Mouse (Mus musculus) embryonic fibroblast, embryonic 13.5 days (primary cell): ENCODE measurements around the gene Btg2. TPM values are rescaled to one million over a fixed set of nuclear protein-coding genes. Genes with fewer than 3 reads are reported as not detected.
A peak's percentile ranks its signal among the peaks of the same experiment; 100 is the strongest.

Source experiments
- H3K27ac ChIP-seq: 2 replicates; pipeline ENCODE4 v1.5.1; 2012; ENCODE audit warnings: low read length, control low read depth, inconsistent platforms; ENCODE audit not compliant: insufficient read depth
- H3K4me1 ChIP-seq: 2 replicates; pipeline ENCODE4 v1.6.1; 2011; ENCODE audit warnings: low read length; ENCODE audit not compliant: control insufficient read depth, insufficient read depth
- H3K4me3 ChIP-seq: 2 replicates; pipeline ENCODE4 v1.5.1; 2011; ENCODE audit warnings: mild to moderate bottlenecking, control low read depth, low read length; ENCODE audit not compliant: insufficient read depth
- CTCF ChIP-seq: IDR thresholded peaks from 2 replicates; pipeline ENCODE4 v1.5.1; 2011; ENCODE audit warnings: mild to moderate bottlenecking, control low read depth, low read length, moderate library complexity, borderline replicate concordance; ENCODE audit not compliant: insufficient read depth
- POLR2A ChIP-seq: IDR thresholded peaks from 2 replicates; pipeline ENCODE4 v1.6.1; 2011; ENCODE audit warnings: low read depth, mild to moderate bottlenecking, control low read depth, low read length, moderate library complexity
- polyA plus RNA-seq: library from polyadenylated mRNA; stranded (reverse); fragments of >200 nt; gene quantifications from 2 replicates; pipeline ENCODE4 v1.2.4, GENCODE M21; 2011; ENCODE audit warnings: low read depth; ENCODE audit not compliant: missing spikeins, insufficient read length

The Btg2 gene
- polyA plus RNA-seq, 1 experiment, result 96.4 TPM

DNA sequence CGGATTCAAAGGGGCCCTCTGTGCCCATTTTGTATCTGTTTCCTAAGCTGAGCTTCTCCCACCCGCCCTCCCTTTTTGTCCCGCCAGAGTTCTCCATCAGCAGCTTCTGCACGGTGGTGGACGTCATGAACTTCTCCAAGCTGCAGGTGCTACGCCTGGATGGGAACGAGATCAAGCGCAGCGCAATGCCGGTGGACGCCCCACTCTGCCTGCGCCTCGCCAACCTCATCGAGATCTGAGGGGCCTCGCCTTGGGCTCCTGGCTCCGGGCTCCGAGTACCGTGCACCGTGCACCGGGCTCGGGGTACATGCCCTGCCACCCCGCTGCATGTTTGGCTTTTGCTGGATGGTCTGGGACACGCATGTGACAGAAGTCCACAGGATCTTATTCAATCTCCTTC lies 32.5 kb downstream of the Btg2 start:
- H3K4me3 ChIP-seq, result no peak overlapping the region

GRCm38 (mm10) chr1:134045971-134046370 lies 32.9 kb downstream of the Btg2 start:
- Histone ChIP-seq H3K27ac (no peak overlapping the region), H3K4me3 (no peak overlapping the region)
- TF ChIP-seq CTCF (peak; percentile 59; the same call in 1 of the 2 replicates), POLR2A (no peak)

More for the DNA sequence above, 32.5 kb downstream of the Btg2 start:
- Histone ChIP-seq H3K27ac (no peak overlapping the region), H3K4me1 (no peaks in the 10 kb centered on the region)
- TF ChIP-seq POLR2A, result no peak
- no peak for TF ChIP-seq CTCF

GRCm38 (mm10) chr1:134044805-134045204 lies 34.1 kb downstream of the Btg2 start:
- H3K4me1 ChIP-seq, result no peaks in the 10 kb centered on the region
- no peak overlapping the region for H3K27ac ChIP-seq
- no peak overlapping the region for H3K4me3 ChIP-seq
- no peak for TF ChIP-seq CTCF
- no peak for TF ChIP-seq POLR2A

More at GRCm38 (mm10) chr1:134045971-134046370, 32.9 kb downstream of the Btg2 start:
- no peaks in the 10 kb centered on the region for H3K4me1 ChIP-seq

DNA sequence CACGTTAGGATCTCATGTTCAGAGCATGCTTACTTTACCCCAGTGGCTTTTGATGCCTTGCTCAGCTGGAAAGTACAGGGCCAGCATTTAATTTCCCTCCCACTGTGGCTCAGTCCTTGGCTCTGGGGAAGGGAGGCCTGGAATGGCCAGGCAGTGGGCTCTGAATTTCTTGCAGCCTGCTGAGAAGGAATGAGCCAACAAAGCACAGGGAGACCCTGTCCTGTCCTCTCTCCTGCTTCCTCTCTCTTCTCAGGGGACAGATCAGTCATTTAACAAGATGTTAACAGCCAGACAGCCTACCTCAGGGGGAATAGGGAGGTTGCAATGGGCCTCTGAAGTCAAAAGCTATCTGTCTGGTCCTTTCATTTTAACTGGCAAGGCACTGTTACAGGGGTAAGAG lies 36.6 kb downstream of the Btg2 start:
- Histone ChIP-seq H3K4me3 (no peak overlapping the region), H3K4me1 (no peaks in the 10 kb centered on the region), H3K27ac (no peak overlapping the region)
- TF ChIP-seq CTCF (no peak), POLR2A (no peak)

DNA sequence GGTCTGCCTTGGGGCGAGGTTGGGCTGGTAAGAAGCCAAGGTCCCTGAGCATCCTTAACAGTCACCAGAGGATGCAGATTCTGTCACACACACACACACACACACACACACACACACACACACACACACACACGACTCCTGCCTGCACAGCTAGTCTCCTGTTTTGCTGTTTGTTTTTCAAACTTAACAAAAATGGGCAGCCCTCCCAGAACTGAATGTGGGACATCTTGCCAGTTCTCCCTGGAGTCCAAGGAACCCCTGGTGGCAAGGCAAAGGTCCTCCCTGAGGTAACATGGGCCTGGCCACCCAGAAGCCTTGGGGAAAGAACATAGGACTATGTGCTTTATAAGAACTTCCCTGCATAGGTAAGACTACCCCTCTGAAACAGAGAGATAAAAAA lies 37.0 kb downstream of the Btg2 start:
- Histone ChIP-seq H3K4me3 (no peak overlapping the region), H3K27ac (no peak overlapping the region), H3K4me1 (no peaks in the 10 kb centered on the region; the same call in 1 of the 2 replicates)
- no peak for TF ChIP-seq CTCF
- TF ChIP-seq POLR2A, result no peak

DNA sequence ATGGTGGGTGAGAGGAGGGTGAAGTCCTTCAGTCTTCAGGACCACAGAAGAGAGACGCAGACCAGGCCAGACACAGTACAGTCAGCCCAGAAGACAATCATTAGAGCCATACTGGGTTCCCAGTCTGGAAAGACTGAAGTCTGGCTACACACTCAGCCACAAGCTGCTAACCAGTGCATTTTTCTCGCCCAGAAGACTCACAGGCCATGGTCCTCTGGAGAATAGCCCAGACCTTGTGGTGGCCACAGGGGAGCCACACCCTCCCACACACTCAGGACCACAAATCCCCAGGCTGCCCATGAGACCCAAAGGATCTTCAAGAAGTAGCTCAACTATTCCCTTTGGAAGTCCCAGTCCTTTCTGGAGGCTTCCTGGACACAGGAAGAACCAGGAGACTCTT lies 39.6 kb downstream of the Btg2 start:
- peak overlapping the region; percentile 37; the same call in 1 of the 2 replicates for H3K27ac ChIP-seq
- no peaks in the 10 kb centered on the region; the same call in 1 of the 2 replicates for H3K4me1 ChIP-seq
- no peak overlapping the region for H3K4me3 ChIP-seq
- no peak for TF ChIP-seq POLR2A
- TF ChIP-seq CTCF, result no peak

DNA sequence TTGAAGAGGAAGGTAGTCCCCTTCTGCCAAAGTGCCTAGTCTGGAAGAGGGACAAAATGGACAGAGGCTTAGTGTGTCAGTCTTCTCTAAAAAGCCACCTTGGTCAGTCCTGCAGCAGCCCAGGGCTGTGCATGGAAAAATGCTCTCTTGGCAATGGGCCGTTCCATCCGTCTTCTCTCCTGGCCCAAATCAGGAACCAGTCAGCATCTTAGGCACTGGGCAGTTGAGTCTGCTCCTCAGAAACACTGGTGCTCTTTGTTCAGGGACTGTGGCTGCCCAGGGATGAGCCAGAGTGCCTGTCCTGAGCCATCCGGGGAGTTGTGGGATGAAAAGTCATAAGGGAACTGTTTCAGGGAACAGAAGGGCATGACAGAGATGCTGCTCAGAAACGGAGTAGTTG lies 40.6 kb downstream of the Btg2 start:
- TF ChIP-seq POLR2A (no peak), CTCF (no peak)
- Histone ChIP-seq H3K4me3 (no peak overlapping the region), H3K4me1 (no peaks in the 10 kb centered on the region; the same call in 1 of the 2 replicates), H3K27ac (no peak overlapping the region)

GRCm38 (mm10) chr1:134037172-134037571 lies 41.7 kb downstream of the Btg2 start, which contains the start of gene Fmod:
Gene Fmod, plus strand, starts transcription at chr1:134037254.
- peak within 1 kb of the TSS; percentile 4; the same call in 1 of the 2 replicates for H3K27ac ChIP-seq
- no peak within 1 kb of the TSS for H3K4me3 ChIP-seq
- TF ChIP-seq POLR2A, result no peak
- no peak for TF ChIP-seq CTCF
- no peaks in the 10 kb centered on the region; the same call in 1 of the 2 replicates for H3K4me1 ChIP-seq

DNA sequence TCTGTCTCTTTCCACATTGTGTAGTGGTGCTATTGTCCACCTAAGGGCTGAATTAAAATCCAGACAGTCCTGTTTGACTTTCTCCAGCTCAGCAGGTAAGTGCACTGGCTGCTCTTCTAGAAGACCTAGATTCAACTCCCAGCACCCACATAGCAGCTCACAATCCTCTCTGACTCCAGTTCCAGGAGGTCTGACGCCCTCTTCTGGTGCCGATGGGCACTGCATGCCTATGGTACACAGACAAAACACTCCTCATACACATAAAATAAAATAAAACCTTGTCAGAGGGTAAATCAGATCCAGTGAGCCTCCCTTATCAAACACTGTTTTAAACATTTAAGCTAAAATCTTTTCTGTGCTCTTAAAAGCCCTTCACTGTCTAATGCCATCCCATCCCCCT lies 42.4 kb downstream of the Btg2 start:
- Histone ChIP-seq H3K4me3 (no peak overlapping the region), H3K27ac (no peak overlapping the region), H3K4me1 (no peaks in the 10 kb centered on the region; the same call in 1 of the 2 replicates)
- TF ChIP-seq CTCF, result 0 out of 2 replicates have a peak, but pooled peaks have one; percentile 5
- no peak for TF ChIP-seq POLR2A

DNA sequence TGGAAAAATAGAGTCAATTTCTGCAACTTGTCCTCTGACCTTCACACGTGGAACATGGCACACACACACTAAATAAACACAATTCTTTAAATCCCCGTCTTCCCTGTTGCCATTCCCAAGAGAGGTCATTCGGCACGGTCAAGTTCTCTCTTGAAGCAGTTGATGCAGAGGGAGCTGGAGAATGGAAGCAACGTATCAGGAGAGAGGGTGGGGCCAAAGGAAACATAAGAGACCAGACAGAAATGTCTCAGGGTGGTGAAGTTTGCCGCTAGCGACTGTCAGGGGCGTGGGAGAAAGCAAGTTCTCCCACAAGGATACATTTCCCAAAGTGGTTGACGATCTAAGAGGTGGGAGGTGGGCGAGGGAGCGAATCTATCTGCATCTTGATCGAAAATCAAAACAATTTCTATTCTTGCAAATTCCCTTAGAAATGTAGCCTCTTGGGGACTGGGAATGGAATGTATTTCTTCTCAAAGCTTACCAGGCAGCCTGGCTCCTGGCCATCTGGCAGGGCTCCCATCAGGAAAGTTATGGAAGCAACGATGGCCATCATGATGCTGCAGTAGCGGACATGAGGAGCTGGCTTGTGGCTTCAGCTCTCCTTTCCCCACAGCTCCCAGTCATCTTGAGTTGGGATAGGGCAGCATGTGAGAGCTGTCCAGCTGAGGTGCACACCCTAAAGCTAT lies 50.6 kb downstream of the Btg2 start:
- no peak overlapping the region for H3K4me3 ChIP-seq
- H3K4me1 ChIP-seq, result no peaks in the 10 kb centered on the region
- TF ChIP-seq CTCF, result no peak
- TF ChIP-seq POLR2A, result no peak
- H3K27ac ChIP-seq, result no peak overlapping the region
